Mouse (Mus musculus): ENCODE measurements around the gene Pofut1. TPM values are rescaled to one million over a fixed set of nuclear protein-coding genes. Genes with fewer than 3 reads are reported as not detected.

The Pofut1 gene
- polyA plus RNA-seq (2012): 10.2 and 11.8 TPM in 2 replicates

- TF ChIP-seq GATA1 (IDR thresholded peaks at IDR 0.05; ENCODE audit: low read length): no peak
Observed at GRCm38 (mm10) chr2:153241250-153242014, at the start of gene Pofut1, which contains the start of gene Plagl2. Gene Pofut1 (plus strand): TSS chr2:153241533. Gene Plagl2 (minus strand): TSS chr2:153241426.

DNA sequence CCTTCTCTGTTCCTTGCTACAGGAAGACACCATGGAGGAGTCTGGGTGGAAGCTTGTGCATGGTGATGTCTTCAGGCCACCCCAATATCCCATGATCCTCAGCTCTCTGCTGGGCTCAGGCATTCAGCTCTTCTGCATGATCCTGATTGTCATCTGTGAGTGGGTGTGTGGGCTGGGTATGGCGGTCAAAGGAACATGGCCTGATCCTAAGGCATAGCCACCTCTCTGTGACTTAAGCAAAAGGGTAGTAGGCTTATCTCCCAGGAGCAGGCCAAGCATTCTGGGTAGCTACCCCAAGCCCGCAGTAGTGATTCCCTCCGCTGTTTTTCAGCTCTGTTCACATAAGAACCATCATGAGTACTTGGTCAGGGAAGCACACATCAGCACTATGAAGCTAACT lies 47.1 kb upstream of the Pofut1 start:
- no peak for TF ChIP-seq GATA1 (IDR thresholded peaks at IDR 0.05; ENCODE audit: low read length)

DNA sequence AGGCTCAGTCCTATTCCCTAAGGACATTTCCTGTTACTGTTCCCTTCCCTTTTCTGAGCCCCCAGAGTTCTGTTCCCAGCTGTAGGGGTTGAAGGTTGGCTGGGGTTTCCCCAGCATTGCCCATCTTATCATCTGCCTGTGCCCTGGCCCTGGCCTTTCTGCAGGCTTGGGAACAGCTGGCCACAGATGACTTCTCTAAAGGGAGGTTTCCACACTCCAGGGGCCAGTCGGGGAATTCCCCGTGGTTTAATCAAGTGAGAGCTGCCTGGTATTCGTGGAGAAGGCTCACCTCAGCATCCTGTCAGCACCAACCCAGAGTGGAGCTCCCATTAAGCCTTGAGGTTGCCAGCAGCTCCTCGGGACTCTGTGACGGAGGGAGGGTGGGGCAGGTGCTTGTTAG lies 42.8 kb upstream of the Pofut1 start:
- no peak for TF ChIP-seq GATA1 (IDR thresholded peaks at IDR 0.05; ENCODE audit: low read length)

- no peak for TF ChIP-seq GATA1 (IDR thresholded peaks at IDR 0.05; ENCODE audit: low read length)
Observed at GRCm38 (mm10) chr2:153199114-153199513, 42.2 kb upstream of the Pofut1 start.

DNA sequence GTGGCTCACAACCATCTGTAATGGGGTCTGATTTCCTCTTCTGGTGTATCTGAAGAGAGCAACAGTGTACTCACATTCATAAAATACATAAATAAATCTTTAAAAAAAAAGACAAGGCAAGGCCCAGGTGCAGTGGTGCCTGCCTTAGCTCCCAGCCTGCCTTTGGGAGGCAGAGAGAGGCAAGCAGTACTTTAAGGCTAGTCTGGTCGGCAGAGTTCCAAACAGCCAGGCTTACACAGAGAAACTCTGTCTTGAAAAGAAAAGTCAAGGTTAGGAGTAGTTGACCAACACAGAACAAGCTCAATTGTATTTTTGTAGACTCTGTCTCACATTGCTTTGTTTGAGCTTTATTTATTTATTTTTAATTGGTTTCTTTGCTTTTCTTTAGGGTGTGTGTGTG lies 38.6 kb upstream of the Pofut1 start:
- no peak for TF ChIP-seq GATA1 (IDR thresholded peaks at IDR 0.05; ENCODE audit: low read length)

GRCm38 (mm10) chr2:153208149-153208548 lies 33.2 kb upstream of the Pofut1 start:
- TF ChIP-seq GATA1 (IDR thresholded peaks at IDR 0.05; ENCODE audit: low read length): no peak

GRCm38 (mm10) chr2:153209286-153209685 lies 32.0 kb upstream of the Pofut1 start:
- no peak for TF ChIP-seq GATA1 (IDR thresholded peaks at IDR 0.05; ENCODE audit: low read length)

DNA sequence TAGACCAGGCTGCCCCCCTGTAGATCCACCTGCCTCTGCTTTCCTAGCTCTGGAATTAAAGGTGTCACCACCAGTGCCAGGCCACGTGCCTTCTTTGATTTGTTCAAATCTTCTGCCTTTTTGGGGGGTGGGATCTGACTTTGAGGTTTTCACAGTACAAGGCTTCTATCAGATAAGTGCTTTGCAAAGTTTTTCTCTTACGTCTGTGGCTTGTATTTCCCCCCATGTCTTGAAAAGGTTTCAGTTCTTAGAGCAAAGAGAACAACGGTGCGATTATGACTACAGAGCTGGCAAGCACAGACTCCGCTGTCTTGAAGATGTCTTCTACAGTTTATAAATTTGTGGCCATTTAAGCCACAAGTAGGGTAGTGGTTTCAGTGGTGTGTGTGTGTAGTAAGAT lies 29.9 kb upstream of the Pofut1 start:
- no peak for TF ChIP-seq GATA1 (IDR thresholded peaks at IDR 0.05; ENCODE audit: low read length)

DNA sequence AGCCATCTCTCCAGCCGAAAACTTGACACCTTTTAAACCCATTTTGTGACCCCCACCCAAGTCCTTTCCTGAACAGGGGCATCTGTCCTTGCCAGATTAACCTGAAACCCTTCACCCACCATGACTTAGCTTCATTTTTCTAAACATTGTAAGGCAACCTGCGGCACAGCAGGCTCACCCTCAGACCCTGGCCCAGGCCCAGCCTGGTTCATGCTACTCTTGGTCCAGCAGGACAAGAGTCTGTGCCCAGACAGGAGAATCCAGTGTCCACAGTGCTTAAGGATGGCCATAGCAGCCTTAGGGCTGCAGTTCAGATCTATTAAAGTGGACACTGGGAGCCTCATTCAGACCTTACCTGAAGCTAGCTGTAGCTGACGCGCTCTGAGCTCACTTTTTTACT lies 28.0 kb upstream of the Pofut1 start:
- TF ChIP-seq GATA1 (IDR thresholded peaks at IDR 0.05; ENCODE audit: low read length): no peak

- TF ChIP-seq GATA1 (IDR thresholded peaks at IDR 0.05; ENCODE audit: low read length): no peak
Observed at GRCm38 (mm10) chr2:153214771-153215259, 26.5 kb upstream of the Pofut1 start.

DNA sequence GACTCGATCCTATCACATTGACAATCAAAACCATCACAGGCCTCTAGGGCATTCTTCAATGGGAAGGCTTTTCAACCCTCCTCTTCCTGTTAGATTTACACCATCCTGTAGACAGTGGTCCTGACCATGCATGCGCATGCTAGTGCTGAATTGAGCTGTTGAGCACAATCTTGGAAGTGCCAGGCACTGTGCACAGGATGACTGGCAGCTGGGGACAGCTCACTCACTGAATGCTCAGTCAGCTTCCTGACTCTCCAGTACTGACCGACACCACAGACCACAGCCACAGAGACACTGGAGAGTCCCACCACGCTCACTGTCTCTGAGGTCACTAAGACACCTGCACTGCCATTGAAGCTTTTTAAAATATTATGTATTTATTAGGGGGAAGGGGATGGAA lies 25.9 kb upstream of the Pofut1 start:
- TF ChIP-seq GATA1 (IDR thresholded peaks at IDR 0.05; ENCODE audit: low read length): no peak

GRCm38 (mm10) chr2:153217826-153218340 lies 23.4 kb upstream of the Pofut1 start:
- no peak for TF ChIP-seq GATA1 (IDR thresholded peaks at IDR 0.05; ENCODE audit: low read length)

DNA sequence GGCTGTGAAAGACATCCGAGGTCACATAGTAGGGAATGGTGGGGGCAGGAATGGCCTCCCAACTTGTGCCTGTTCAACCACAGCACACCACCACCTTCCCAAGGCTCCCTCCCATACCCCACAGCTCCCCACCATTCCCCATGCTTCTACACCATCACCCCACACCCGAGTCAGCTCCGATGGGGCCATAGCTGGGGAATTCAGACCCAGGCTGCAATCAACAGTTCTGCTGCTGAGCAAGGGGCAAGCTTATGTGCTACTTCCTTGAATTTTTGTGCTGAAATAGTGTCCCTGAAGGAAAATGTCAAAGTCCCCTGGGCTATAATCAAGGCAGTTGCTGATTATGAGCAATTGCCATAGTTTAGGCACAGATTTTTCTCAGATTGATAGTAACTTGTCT lies 22.8 kb upstream of the Pofut1 start:
- TF ChIP-seq GATA1 (IDR thresholded peaks at IDR 0.05; ENCODE audit: low read length): no peak

DNA sequence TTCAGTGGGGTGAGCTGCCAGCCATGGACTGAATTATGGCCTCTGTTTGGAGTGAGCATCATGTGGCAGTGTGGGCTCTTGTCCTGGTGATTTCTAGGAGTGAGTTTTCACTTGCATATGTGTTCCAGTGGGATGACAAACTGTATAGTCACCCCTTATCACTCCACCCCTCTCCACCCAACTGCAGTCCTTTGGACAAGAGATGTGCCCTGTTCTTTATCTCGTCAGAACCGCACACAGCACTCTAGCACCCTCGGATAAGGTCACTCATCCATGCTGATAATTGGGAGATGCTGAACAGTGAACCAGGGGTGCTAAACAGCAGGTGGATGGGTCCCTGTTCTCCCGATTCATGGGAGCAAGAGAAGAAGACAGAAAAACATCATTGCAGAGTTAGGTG lies 19.7 kb upstream of the Pofut1 start:
- TF ChIP-seq GATA1 (IDR thresholded peaks at IDR 0.05; ENCODE audit: low read length): peak; percentile 94

DNA sequence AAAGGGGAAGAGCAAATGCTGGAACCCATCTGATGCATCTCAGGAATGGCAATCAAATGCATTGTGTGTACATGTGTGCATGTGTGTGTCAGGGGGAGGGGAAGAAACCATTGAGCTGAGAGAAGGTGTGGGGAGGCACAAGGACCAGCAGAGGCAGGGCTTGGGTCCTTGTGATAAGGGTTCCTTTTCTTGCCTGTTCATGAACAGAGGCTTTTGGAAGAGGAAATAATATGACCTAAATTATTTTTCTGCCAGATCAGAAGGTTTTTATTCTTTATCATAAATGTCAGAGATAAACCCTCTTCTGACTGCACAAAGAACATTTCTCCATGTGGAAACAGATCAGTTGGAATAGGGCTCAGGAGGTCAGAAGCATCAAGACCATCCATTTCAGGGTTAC lies 19.2 kb upstream of the Pofut1 start:
- TF ChIP-seq GATA1 (IDR thresholded peaks at IDR 0.05; ENCODE audit: low read length): no peak

GRCm38 (mm10) chr2:153222566-153222965 lies 18.8 kb upstream of the Pofut1 start:
- no peak for TF ChIP-seq GATA1 (IDR thresholded peaks at IDR 0.05; ENCODE audit: low read length)

- TF ChIP-seq GATA1 (IDR thresholded peaks at IDR 0.05; ENCODE audit: low read length): no peak
Observed at GRCm38 (mm10) chr2:153224946-153225594, 16.3 kb upstream of the Pofut1 start, which contains the start of gene Tspyl3. Gene Tspyl3 (minus strand): TSS chr2:153225441.

All from G1E-ER4 (cell line).